Mouse (Mus musculus): ENCODE data around the gene Csf2rb. TPM values are rescaled to one million over a fixed set of nuclear protein-coding genes. Genes with fewer than 3 reads are reported as not detected.
"Not testable (repeated sequence)": the region's sequence is repeated elsewhere in the genome, so short reads cannot be mapped to it uniquely, and the experiment has no call there.

Csf2rb gene
- total RNA-seq, 1 experiment from 2014 or later: 134 TPM

DNA sequence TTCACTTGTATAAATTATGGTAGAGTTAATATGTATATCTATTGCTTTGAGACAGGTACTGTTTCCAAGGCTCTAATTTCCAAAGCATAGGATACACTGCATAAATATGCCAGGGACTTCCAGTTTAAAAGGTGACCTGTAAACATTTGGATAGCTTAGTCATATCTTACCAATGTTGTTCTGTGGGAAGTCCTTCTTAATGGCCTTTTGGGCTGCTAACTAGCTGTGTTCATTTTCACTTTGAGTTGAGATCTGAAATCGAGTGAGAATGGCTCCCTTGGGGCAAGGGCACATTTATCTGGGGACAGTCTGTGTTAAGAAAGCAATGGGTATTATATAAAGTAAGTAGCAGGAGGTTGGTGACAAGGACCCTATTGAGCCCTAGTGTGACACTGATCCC is 2.2 kb upstream of the Csf2rb start:
- no peak for ATAC-seq (replicated peaks; ENCODE audit: insufficient number of reproducible peaks, low FRiP score, low TSS enrichment, poor library complexity, severe bottlenecking)

DNA sequence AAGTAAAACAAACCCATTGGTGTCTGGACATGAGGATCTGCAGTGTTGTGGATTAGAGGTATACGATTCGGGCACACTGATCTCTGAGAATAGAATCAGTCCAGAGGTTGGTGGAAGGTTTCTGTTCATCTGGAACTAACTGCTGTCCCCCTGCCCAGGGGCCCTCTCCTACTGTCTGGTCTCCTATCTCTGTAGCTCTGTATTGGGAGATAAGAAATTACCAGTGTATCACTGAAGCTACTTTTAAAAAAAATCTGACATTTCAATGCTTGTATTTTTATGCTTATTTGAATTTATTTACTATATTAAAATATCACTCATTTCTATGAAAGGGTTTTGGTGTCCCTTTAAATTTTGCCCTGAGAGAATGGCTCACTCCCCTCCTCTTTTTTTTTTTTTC is 1.3 kb upstream of the Csf2rb start:
- ATAC-seq (replicated peaks; ENCODE audit: insufficient number of reproducible peaks, low FRiP score, low TSS enrichment, poor library complexity, severe bottlenecking): no peak

DNA sequence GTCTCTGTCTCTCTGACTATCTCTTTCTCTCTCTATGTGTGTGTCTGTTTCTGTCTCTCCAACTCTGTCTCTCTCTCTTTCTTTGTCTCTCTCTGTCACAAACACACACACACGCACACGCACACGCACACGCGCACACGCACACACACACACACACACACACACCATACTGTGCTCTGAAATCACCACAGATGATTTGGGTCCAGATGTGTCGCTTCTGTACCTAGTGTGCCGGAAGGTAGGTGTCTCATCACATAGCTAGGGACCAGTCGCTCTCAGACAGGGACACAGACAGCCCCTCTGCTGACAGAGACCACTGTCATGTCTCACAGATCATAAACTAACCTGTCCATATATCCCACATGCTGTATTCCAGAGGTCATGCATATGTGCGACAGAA is 1.2 kb downstream of the Csf2rb start:
- no peak for ATAC-seq (replicated peaks; ENCODE audit: insufficient number of reproducible peaks, low FRiP score, low TSS enrichment, poor library complexity, severe bottlenecking)

DNA sequence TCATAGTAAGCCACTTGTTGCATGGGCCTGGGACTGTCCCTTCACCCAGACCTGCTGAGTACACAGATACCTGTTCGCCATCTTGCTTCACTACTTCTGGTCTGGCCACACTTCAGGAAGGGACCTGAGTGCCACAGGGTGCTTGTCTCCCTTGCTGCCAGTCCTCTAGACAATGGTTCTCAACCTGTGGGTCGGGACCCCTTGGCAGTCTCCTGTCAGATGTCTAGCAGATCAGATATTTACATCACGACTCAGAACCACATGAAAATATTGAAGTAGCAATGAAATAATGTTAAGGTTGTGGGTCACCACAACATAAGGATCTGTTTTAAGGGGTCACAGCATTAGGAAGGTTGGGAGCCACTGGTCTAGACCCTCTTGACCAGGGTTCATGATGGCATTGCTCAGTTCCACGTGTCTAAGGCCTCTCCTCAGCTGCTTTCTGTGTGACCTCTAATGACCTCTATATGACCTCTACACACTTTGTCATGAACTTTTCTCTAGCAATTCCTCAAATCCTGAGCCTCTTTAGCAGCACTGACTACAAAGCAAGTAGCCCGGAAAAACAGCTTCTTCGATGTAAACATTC is 2.3 kb downstream of the Csf2rb start:
- not testable (repeated sequence) for ATAC-seq (replicated peaks; ENCODE audit: insufficient number of reproducible peaks, low FRiP score, low TSS enrichment, poor library complexity, severe bottlenecking)

DNA sequence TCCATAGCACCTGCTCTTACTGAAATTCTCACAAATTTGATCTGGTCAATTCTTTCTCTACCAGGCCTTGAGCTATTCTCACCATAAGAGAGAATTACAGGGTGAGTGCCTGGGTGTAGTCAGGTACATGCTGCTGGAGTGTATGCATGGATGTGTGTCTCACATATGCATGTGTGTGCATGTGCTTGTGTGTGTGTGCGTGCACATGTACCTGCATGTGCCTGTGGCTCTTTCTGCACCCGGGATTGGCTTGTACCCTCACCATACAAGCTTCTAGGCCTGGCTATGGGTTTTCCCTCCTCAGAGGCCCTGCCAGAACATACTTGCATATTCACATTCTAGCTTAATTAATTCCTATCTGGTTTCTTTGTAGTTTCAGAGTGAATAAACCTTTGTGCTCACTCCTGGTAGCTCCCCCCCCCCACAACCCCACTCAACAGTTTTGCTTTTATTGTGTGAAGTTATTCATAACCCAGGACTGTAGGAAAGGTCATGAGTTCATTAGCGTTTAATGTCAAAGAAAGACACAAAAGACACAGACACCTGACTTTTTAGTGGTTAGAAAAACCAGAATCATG is 3.1 kb downstream of the Csf2rb start:
- no peak for ATAC-seq (replicated peaks; ENCODE audit: insufficient number of reproducible peaks, low FRiP score, low TSS enrichment, poor library complexity, severe bottlenecking)

DNA sequence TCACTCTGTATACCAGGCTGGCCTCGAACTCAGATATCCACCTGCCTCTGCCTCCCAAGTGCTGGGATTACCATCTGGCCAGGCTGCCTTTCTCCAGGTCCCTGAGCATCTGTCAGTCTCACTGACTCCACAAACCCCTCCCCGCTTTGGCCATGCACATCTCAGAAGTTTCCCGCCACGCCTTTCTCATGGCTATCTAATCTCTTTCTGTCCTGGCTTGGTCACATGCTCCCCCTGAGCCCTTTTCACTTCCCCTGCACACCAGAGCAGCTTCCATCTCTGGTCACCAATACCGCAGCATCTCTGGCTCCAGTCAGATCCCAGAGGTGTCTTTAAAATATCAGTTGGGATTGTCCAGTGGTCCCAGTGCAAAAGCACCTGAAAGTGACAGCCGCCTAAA is 4.4 kb downstream of the Csf2rb start:
- not testable (repeated sequence) for ATAC-seq (replicated peaks; ENCODE audit: insufficient number of reproducible peaks, low FRiP score, low TSS enrichment, poor library complexity, severe bottlenecking)

DNA sequence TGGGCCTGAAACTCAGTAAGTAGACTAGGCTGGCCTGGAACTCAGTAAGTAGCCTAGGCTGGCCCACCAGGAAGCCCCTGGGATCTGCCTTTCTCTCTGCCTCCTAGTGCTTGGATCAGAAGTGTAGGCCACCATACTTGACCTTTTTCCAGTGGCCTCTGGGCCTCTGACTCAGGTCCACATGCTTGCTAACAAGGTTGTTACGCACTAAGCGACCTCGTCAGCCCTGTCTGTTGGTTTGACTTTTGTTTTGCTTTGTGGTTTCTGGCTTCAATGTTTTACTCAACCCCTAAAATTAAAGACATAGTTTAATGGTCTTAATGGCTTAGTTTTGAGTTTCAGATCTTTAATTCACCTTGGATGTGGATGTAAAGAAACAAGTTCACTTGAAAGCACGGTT is 5.2 kb downstream of the Csf2rb start:
- no peak for ATAC-seq (replicated peaks; ENCODE audit: insufficient number of reproducible peaks, low FRiP score, low TSS enrichment, poor library complexity, severe bottlenecking)

DNA sequence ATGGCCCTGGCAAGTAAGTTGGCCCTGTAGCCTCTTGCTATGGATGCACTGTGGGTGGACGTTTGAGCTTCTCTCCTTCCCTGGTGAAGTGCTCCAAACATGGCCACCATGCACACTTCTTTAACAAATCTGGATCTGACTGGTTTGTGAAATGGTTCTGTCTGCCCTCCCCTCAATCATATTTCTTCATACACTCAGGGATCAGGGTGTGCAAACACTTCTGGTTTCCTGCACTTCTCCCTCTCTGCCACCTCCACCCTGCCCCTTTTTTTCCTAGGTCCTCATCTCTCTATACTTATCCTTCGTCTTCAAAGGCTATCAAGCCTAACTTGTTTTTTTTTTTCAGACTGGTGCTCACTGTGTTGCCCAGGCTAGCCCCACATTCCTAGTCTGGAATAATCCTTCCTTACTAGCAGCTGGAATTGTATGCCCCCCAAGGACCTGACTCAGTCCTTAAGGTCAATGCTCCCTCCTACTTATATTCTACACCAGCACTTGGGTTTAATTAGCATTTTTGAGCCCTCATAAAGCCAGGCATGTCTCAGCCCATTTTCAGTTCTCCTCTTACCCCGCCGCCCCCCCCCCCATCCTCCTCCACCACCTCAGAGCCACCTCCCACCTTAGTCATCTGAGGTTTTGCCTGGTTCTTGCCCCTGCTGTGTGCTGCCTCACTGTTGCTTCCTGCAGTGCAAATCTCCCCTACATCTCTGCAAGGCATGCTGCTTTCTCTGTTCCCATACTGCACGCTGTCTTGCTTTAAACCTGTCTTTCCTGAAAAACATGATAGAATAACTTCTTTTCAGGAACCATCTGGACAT is 6.2 kb downstream of the Csf2rb start:
- ATAC-seq (replicated peaks; ENCODE audit: insufficient number of reproducible peaks, low FRiP score, low TSS enrichment, poor library complexity, severe bottlenecking): no peak

DNA sequence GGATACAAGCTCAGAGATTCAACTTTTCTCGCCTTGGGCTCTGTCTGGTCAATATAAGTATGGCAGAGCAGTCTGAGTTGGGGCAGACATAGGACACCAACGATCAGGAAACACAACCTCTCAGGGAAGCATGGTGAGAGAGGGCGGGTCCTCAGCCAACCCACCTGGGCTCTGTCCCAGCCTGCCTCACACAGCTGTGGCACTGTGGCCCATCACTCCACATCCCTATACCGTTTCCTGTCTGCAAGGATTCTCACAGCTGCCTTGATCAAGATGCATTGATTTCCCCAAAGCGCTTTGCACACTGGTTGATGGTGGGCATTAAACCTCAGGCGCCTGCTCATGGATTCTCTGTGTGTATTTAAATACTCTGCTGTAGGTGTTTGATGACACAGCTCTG is 7.4 kb downstream of the Csf2rb start:
- ATAC-seq (replicated peaks; ENCODE audit: insufficient number of reproducible peaks, low FRiP score, low TSS enrichment, poor library complexity, severe bottlenecking): no peak

DNA sequence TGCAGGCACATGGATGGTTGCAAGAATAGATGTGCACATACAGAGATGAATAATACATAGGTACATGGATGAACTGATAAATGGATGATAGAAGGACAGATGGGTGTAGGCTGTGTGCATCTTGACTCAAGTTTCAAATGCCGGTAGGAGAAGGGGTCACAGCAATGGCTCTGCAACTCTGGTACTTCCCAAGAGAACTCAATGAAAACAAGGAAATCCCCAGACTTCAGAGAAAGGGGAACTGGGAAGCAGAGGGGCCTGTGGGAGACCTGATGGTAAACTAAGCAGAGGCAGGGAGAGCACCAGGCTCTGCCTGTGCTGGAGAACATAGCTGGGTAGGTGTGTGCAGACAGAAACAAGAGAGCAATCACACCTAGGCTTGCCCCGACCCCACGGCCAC is 8.8 kb downstream of the Csf2rb start:
- no peak for ATAC-seq (replicated peaks; ENCODE audit: insufficient number of reproducible peaks, low FRiP score, low TSS enrichment, poor library complexity, severe bottlenecking)

DNA sequence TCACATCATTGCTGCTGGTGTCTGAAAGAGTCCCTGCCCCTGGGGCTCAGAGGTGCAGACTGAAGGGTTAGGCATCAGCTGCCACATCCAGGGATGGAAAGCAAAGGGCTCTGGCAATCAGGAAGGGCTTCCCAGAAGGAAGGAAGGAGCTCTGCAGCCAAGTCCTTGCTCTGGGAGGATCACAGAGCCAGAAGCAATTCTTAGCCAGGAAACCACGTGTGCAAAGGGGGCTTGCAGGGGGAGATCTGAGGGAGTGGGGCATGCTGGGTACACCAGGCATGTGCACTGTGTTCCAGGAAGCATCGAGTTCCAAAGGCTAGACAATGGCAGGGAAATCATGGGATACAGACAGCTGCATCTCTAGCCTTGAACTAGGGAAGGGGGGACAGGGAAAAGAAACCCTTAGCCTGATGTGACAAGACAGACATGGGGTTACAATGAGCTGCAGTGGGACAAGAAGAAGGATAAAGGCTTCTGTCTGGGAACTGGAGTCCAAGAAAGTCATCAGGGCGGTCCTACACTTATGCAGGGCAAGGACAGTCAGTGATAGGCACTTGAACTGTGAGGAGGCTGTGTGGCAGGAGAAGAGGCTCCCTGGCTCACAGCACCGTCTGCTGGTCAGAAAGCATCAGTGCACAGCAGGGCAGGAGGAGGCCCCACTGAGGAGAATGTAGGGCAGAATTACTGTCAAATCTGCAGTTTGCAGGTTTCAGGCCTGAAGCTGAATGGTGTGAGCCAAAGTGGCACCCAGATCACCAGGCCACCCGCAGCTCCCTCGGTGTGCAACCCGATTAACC is 14.3 kb downstream of the Csf2rb start:
- peak; percentile 48; the same call in 1 of the 2 replicates for ATAC-seq (replicated peaks; ENCODE audit: insufficient number of reproducible peaks, low FRiP score, low TSS enrichment, poor library complexity, severe bottlenecking)

DNA sequence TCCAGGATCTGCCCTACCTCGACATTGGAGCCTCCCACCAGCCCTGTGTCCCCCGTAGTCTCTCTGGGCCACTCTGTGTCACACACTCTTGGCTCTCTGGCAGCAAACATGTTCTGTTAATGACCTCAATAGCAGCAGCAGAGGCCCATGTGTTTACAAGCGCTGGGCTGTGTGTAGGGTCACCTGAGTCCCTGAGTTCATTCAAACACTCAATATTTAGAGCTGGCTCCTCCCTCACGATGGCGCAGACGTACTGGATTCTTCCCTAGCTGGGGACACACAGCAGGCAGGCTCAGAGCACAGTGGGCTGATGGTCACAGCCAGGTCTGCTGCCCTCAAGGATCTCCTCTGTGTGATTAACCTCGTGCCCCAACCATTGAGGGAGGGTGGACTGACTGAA is 15.4 kb downstream of the Csf2rb start:
- not testable (repeated sequence) for ATAC-seq (replicated peaks; ENCODE audit: insufficient number of reproducible peaks, low FRiP score, low TSS enrichment, poor library complexity, severe bottlenecking)

DNA sequence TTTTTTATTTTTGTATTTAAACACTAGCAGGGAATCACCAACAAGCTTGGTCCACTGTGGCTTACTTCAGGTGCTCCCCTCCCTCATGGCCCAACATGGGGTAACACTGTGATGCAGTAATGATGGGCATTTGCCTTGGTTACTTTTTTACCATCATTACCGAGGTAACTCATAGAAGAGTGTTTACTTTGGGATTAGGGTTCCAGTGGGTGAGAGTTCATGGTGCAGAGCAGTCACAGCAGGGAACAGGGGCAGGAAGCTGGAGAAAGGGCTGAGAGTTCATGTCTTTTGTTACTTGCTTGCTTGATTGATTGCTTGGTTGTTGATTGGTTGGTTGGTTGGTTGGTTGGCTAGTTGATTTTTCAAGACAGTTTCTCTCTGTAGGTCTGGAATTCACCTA is 18.1 kb downstream of the Csf2rb start:
- ATAC-seq (replicated peaks; ENCODE audit: insufficient number of reproducible peaks, low FRiP score, low TSS enrichment, poor library complexity, severe bottlenecking): no peak

DNA sequence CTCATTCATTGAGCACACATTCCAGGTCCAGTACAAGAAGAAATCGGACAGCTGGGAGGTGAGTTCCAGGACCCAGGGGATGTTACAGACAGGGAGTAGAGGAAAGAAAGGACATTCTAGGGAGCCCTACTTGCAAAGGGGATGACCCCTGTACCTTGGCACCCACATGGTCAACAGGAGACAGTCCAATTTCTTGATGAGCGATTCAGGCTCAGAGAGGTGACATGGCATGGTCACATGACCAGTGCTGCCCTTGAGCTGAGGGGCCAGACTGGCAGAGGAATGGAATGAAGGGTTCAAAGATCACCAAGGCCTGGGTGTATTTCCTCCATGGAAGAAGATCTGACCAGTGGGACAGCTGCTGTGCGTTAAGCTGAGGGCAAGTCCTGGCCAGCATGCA is 19.0 kb downstream of the Csf2rb start:
- ATAC-seq (replicated peaks; ENCODE audit: insufficient number of reproducible peaks, low FRiP score, low TSS enrichment, poor library complexity, severe bottlenecking): no peak

DNA sequence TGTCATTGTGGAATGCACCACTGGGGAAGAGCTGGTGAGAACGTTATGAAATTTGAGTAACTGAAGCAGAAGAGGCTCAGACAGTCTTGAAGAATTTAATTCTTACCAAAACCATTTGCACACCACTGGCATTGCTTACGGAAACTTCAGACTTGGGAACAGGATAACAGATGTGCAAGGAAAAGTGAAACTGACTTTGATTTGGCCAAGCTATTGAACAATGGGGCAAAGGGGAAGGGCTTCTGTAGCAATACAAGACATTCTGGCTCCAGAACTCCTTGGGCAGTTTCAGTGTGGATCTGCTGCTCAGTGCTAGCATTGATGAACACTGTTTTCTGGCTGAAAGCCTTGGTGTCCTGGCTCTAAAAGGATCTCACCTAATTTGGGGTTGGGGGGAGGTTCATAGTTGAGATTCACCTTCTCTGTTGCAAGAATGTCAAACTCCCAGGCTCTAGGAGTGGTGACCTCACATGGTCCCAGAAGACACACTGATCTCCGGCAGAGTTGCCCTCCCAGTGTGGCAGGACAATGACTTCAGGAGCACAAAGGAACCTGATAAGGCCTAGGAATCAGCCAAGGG is 26.1 kb downstream of the Csf2rb start:
- ATAC-seq (replicated peaks; ENCODE audit: insufficient number of reproducible peaks, low FRiP score, low TSS enrichment, poor library complexity, severe bottlenecking): no peak

DNA sequence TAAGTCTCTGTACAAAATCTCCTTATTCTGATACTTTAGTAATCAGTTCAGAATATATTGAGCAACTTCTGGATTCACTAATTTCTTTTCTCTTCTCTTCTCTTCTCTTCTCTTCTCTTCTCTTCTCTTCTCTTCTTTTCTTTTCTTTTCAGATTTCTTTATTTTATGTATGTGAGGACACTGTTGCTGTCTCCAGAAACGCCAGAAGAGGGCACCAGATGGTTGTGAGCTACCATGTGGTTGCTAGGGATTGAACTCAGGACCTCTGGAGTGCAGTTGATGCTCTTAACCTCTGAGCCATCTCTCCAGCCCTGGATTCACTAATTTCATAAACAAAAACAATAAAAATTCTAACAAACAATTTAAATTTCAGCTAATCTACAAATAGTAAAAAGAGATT is 29.4 kb downstream of the Csf2rb start:
- ATAC-seq (replicated peaks; ENCODE audit: insufficient number of reproducible peaks, low FRiP score, low TSS enrichment, poor library complexity, severe bottlenecking): no peak

DNA sequence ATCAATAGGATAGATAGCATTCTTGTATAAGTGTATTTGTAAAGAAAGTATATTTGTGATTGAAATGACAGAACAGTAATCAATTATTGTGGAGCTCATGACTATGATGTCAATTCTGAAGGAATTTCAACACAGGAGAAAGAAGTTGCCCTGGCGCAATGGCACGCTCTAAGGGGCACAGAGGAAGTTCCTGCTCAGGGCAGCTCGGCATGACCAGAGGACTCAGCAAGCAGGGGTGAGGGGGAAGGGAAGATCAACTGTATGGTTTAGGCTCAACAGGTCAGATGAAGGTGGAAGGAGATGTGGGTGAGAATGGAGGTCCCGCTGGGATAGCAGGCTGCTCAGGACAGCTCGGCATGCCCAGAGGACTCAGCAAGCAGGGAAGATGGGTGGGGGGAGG is 30.0 kb downstream of the Csf2rb start:
- ATAC-seq (replicated peaks; ENCODE audit: insufficient number of reproducible peaks, low FRiP score, low TSS enrichment, poor library complexity, severe bottlenecking): peak; percentile 60; the same call in 1 of the 2 replicates

DNA sequence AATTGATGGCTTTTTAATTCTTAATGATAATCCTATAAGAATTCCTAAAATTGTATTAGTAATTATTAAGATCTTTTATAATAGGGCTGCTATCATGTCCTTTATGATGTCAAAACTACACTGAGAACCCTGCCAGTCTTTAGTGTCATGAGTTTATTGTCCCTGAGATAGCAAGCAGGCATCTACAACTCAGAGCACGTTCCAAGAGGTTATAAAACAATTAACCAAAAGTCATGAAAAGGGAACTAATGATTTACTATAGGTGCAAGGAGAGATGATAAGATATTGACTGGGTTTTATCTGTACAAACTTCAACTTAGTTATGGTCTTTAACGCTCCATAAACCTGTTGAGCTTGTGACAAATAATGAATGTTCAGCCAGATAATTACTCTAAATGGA is 40.4 kb downstream of the Csf2rb start:
- ATAC-seq (replicated peaks; ENCODE audit: insufficient number of reproducible peaks, low FRiP score, low TSS enrichment, poor library complexity, severe bottlenecking): no peak

DNA sequence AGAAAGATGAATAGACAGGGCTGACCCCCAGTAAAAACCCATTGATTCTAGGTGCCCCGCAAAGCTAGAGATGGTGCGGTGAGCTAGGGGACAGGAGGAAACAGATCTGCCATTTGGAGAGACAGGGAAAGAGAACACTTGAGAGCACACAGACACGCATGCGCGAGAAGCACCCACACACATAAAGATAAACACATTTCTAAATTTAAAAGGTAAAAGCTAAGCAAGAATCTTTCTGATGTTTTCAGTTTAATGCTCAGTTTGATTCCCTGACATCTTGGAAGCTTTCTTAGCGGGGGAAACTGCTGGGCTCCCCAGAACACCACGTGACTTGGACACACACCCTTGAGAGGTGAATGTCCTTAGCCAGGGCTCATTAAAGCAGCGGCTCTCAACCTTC is 41.3 kb downstream of the Csf2rb start:
- ATAC-seq (replicated peaks; ENCODE audit: insufficient number of reproducible peaks, low FRiP score, low TSS enrichment, poor library complexity, severe bottlenecking): no peak
